20 mouse cellular contexts compared by ENCODE assay signal in the genomic region with DNA sequence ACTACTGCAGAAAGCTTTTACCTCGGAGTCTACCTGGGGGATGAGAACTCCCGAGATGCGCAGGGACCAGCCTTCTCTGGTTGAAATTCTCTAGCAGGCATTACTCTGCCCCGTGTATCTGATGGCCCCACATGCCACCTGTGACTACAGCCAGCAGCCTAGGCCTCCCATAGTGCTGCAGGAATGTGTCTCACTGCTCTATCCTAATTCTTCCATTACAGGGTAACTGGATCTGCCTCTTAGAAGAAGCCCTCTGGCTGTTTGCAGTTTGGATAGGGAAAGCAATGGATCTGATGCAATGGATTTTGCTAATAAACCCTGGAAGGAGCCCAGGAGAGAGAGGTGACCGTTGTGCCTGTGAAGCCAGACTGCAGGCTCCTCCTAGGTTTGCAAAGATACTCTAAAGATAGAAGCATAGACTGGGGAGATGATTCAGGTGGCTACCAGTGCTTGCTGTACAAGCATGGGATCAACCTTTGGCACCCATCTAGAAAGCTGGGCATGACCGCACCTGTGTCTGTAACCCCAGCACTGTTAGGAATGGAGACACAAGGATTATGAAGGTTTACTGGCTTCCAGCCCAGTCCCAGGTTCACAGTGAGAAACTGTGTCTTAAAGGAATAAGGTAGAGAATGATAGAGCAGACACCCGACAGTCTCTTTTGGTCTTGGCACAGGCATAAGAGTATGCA.
DNase-seq lines count a peak whose midpoint lies in the region.
"Had no signal": no experiment of that assay in that cellular context is flagged by ENCODE, and none has a peak within 500 bp of the region (broad histone marks: within the 10 kb centered on the region; RNA-seq: fewer than 3 reads in every experiment).

No protein-coding gene starts in this region.

- no peak for DNase-seq in heart, embryonic 10.5 days (ENCODE audit: low spot score)
- DNase-seq in heart, adult 9 months (ENCODE audit: low spot score in 2 of 2), result no peak
- peak; percentile 36 to 40 for DNase-seq in kidney, postnatal 36 days
- DNase-seq in kidney, adult 18-20 months, result no peak
- peak; percentile 17 to 21 for DNase-seq in urinary bladder, adult 18-20 months (ENCODE audit: low spot score in 2 of 2)
- no peak for DNase-seq in urinary bladder, postnatal 10 days (ENCODE audit: low spot score)
- peak; percentile 38 for DNase-seq in gonadal fat pad, adult 2 months (ENCODE audit: low read depth)
- no peak for DNase-seq in forebrain, embryonic 10.5 days (ENCODE audit: extremely low spot score, low spot score)
- DNase-seq: adrenal gland, postnatal 10 days; cerebellum, adult 11 months; cerebellum, adult 8-10 months; cerebellum, postnatal 14 days; embryo, embryonic 11 days; gastrocnemius, adult 2 months; gastrocnemius, postnatal 25 days; heart, adult 11 months; heart, postnatal 14 days had no signal

- H3K9me3 ChIP-seq in heart, embryonic 10.5 days, result no peaks in the 10 kb centered on the region
- no peaks in the 10 kb centered on the region for H3K9me3 ChIP-seq in forebrain, embryonic 10.5 days
- H3K9me3 ChIP-seq: embryonic facial prominence, embryonic 12.5 days; heart, embryonic 15.5 days had no signal

- H3K36me3 ChIP-seq in heart, embryonic 10.5 days, result no peaks in the 10 kb centered on the region
- H3K36me3 ChIP-seq in forebrain, embryonic 10.5 days (replicated peaks), result no peaks in the 10 kb centered on the region
- H3K36me3 ChIP-seq: embryonic facial prominence, embryonic 12.5 days; heart, embryonic 15.5 days; hindbrain, embryonic 13.5 days had no signal

- H3K4me1 ChIP-seq in heart, embryonic 10.5 days, result peaks cover 27% of the 10 kb centered on the region
- H3K4me1 ChIP-seq in forebrain, embryonic 10.5 days, result peaks cover 35% of the 10 kb centered on the region

- 72% methylated on average over 7 of the region's 7 CpGs for WGBS in heart, embryonic 10.5 days
- WGBS in forebrain, embryonic 10.5 days, result 78% methylated on average over 7 of the region's 7 CpGs

- H3K27me3 ChIP-seq in heart, embryonic 10.5 days (ENCODE audit: insufficient read depth, poor library complexity, severe bottlenecking), result 0 out of 2 replicates have a peak, but pooled peaks cover 5% of the 10 kb centered on the region
- peaks cover 84% of the 10 kb centered on the region for H3K27me3 ChIP-seq in forebrain, embryonic 10.5 days (ENCODE audit: poor library complexity, severe bottlenecking)

- 0 out of 2 replicates have a peak overlapping the region, but pooled peaks have one; percentile 13 for H3K27ac ChIP-seq in heart, embryonic 10.5 days
- H3K27ac ChIP-seq in forebrain, embryonic 10.5 days, result no peak overlapping the region
- H3K27ac ChIP-seq: embryonic facial prominence, embryonic 12.5 days; gastrocnemius, adult 2 months; heart, embryonic 15.5 days; hindbrain, embryonic 13.5 days had no signal

- H3K4me3 ChIP-seq in heart, embryonic 10.5 days, result no peak overlapping the region
- no peak overlapping the region for H3K4me3 ChIP-seq in forebrain, embryonic 10.5 days
- H3K4me3 ChIP-seq: embryonic facial prominence, embryonic 12.5 days; gastrocnemius, adult 2 months; heart, embryonic 15.5 days; hindbrain, embryonic 13.5 days had no signal

Comparison
In these comparisons a context has a peak if more than half of its experiments do, and no peak if none do; other contexts are left out.
1. DNase-seq: peak in kidney, postnatal 36 days (2 of 2), urinary bladder, adult 18-20 months (2 of 2) and gonadal fat pad, adult 2 months (single experiment); none in heart, embryonic 10.5 days (single experiment), heart, adult 9 months (0 of 2), kidney, adult 18-20 months (single experiment), urinary bladder, postnatal 10 days (single experiment) and forebrain, embryonic 10.5 days (single experiment).